Mouse (Mus musculus) spleen, adult 2 months (tissue): ENCODE results near the gene Arhgef10l.

Experiments used
- CTCF ChIP-seq: fragments of 200-500 bp; IDR thresholded peaks from 2 replicates; pipeline ENCODE4 v1.5.1; 2011; ENCODE audit warnings: mild to moderate bottlenecking, inconsistent platforms; ENCODE audit not compliant: insufficient read depth, insufficient read length, insufficient replicate concordance; ENCODE audit errors: extremely low read depth
- POLR2A ChIP-seq: fragments of 200-500 bp; IDR thresholded peaks from 2 replicates; pipeline ENCODE4 v1.6.1; 2011; ENCODE audit warnings: low read depth, low read length, inconsistent platforms

- no peak for TF ChIP-seq CTCF
- no peak for TF ChIP-seq POLR2A
These were observed 4.3 kb downstream of the Arhgef10l start for GRCm38 (mm10) chr4:140661406-140662022.
